Mouse (Mus musculus): ENCODE measurements at regions not wholly inside any gene's neighbourhood (a gene's known extent, or its start where the extent isn't known, plus 50 kb on each side); places are given as distances from the start of the nearest gene placed in this dataset.

DNA sequence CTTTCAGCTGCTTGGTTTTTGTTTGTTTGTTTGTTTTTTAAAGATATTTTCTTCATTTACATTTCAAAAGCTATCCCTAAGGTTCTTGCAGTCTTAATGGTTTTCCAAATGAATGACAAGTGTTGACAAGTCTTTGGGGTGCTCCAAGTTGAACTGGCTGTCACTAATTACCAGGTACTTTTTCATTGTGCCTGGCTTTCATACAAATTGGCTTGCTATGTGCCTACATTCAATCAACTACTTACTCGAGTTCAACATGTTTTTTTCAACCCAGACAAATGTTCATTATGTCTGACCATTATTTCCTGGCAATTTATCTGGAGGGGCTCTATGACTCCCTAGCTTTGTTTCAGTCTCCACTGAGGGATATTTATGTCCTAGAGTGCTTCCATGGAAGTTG, 614.0 kb upstream of the Lrrn3 start:
- DNase-seq (ENCODE audit: extremely low read depth, low read depth, low spot score), result no peak
- Histone ChIP-seq H3K27ac (replicated peaks; ENCODE audit: insufficient read depth, low read depth, low read length) (no peak overlapping the region), H3K4me1 (ENCODE audit: control insufficient read depth, insufficient read depth, low read length) (no peaks in the 10 kb centered on the region), H3K9ac (ENCODE audit: low read depth, low read length) (no peak overlapping the region), H3K27me3 (ENCODE audit: control insufficient read depth, insufficient read depth, low read length) (no peaks in the 10 kb centered on the region), H3K79me2 (ENCODE audit: control insufficient read depth, insufficient read depth, low read length) (no peaks in the 10 kb centered on the region), H3K4me3 (ENCODE audit: insufficient read depth, low read depth, low read length) (no peak overlapping the region), H3K36me3 (ENCODE audit: control insufficient read depth, insufficient read depth, low read length) (no peaks in the 10 kb centered on the region)
- no peak for TF ChIP-seq CTCF (IDR thresholded peaks at IDR 0.05; ENCODE audit: low read depth, low read length)
- TF ChIP-seq POLR2A (IDR thresholded peaks at IDR 0.05; ENCODE audit: extremely low read depth, insufficient read depth, low read length), result no peak
- 49% methylated on average over 1 of the region's 1 CpGs for WGBS

DNA sequence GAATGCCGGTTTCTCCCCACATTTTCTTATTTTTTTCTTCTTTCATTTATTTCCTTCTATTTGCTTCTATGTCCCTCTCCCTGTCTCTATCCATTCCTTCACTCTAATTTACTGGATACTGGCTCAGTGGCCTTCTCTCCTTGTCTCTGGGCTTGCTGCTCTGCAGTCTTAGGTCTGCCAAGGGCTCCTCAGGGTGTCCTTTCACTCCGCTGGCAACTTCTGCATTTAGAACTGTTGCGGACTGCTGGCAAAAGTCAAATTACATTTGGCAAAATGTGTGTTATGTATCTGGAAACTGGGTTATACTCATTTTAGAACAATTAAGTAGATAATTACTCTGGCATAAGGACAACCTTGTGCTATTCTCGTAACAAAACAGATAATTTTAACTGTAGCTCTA, 584.2 kb upstream of the Lrrn3 start:
- Histone ChIP-seq H3K27me3 (ENCODE audit: control insufficient read depth, insufficient read depth, low read length) (no peaks in the 10 kb centered on the region), H3K4me3 (ENCODE audit: insufficient read depth, low read depth, low read length) (no peak overlapping the region), H3K79me2 (ENCODE audit: control insufficient read depth, insufficient read depth, low read length) (no peaks in the 10 kb centered on the region), H3K4me1 (ENCODE audit: control insufficient read depth, insufficient read depth, low read length) (no peaks in the 10 kb centered on the region), H3K27ac (replicated peaks; ENCODE audit: insufficient read depth, low read depth, low read length) (no peak overlapping the region), H3K36me3 (ENCODE audit: control insufficient read depth, insufficient read depth, low read length) (no peaks in the 10 kb centered on the region), H3K9ac (ENCODE audit: low read depth, low read length) (no peak overlapping the region)
- TF ChIP-seq POLR2A (IDR thresholded peaks at IDR 0.05; ENCODE audit: extremely low read depth, insufficient read depth, low read length) (no peak), CTCF (IDR thresholded peaks at IDR 0.05; ENCODE audit: low read depth, low read length) (no peak)
- 90% methylated on average over 4 of the region's 4 CpGs for WGBS
- DNase-seq (ENCODE audit: extremely low read depth, low read depth, low spot score), result no peak

DNA sequence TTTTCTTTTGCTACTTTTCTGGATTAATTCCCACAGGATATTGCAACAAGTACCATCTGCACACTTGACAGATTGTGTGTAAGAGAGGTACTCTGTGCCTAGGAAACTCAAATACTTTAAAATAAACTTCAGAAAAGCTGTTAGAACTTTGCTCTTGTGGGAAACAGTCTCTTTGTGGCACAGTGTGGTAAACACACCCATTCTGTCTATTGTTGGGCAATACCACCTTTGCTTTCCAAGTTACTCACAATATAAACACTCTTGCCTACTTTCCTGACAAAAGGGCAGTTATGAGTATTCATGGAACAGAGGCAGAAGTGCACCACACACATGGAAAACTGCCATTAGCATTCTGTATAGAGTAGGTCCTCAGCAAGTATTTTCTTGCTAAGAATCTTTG, 577.5 kb upstream of the Lrrn3 start:
- TF ChIP-seq CTCF (IDR thresholded peaks at IDR 0.05; ENCODE audit: low read depth, low read length) (no peak), POLR2A (IDR thresholded peaks at IDR 0.05; ENCODE audit: extremely low read depth, insufficient read depth, low read length) (no peak)
- peak; percentile 59 for DNase-seq (ENCODE audit: extremely low read depth, low read depth, low spot score)

DNA sequence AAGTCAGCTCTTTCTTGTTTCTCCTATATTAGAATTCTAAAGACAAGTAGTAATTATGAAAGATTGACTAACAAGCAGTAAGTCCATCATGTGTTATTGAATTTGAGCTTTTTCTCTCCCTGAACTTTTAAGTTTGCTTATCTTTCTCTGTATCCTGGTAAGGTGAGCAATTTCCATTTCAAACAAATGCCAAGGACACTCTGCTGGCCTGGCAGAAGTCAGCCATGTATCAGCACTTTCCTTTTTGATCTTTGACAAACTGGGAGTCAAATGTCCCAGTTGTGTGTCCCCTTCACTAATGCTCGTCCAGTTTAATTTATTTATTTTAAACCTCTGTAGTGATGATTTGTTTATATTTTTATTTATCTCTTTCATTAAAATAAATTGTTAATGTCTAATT, 562.8 kb upstream of the Lrrn3 start:
- DNase-seq (ENCODE audit: extremely low read depth, low read depth, low spot score), result no peak
- Histone ChIP-seq H3K4me1 (ENCODE audit: control insufficient read depth, insufficient read depth, low read length) (no peaks in the 10 kb centered on the region), H3K9ac (ENCODE audit: low read depth, low read length) (no peak overlapping the region), H3K79me2 (ENCODE audit: control insufficient read depth, insufficient read depth, low read length) (no peaks in the 10 kb centered on the region), H3K36me3 (ENCODE audit: control insufficient read depth, insufficient read depth, low read length) (no peaks in the 10 kb centered on the region), H3K27ac (replicated peaks; ENCODE audit: insufficient read depth, low read depth, low read length) (no peak overlapping the region), H3K27me3 (ENCODE audit: control insufficient read depth, insufficient read depth, low read length) (no peaks in the 10 kb centered on the region), H3K4me3 (ENCODE audit: insufficient read depth, low read depth, low read length) (no peak overlapping the region)
- no peak for TF ChIP-seq POLR2A (IDR thresholded peaks at IDR 0.05; ENCODE audit: extremely low read depth, insufficient read depth, low read length)
- 22% methylated on average over 1 of the region's 1 CpGs for WGBS

More for the DNA sequence above, 577.5 kb upstream of the Lrrn3 start:
- no peak overlapping the region for H3K9ac ChIP-seq (ENCODE audit: low read depth, low read length)
- no peaks in the 10 kb centered on the region for H3K27me3 ChIP-seq (ENCODE audit: control insufficient read depth, insufficient read depth, low read length)
- no peak overlapping the region for H3K27ac ChIP-seq (replicated peaks; ENCODE audit: insufficient read depth, low read depth, low read length)
- no peak overlapping the region for H3K4me3 ChIP-seq (ENCODE audit: insufficient read depth, low read depth, low read length)
- no peaks in the 10 kb centered on the region for H3K79me2 ChIP-seq (ENCODE audit: control insufficient read depth, insufficient read depth, low read length)
- H3K4me1 ChIP-seq (ENCODE audit: control insufficient read depth, insufficient read depth, low read length), result no peaks in the 10 kb centered on the region
- no peaks in the 10 kb centered on the region for H3K36me3 ChIP-seq (ENCODE audit: control insufficient read depth, insufficient read depth, low read length)

DNA sequence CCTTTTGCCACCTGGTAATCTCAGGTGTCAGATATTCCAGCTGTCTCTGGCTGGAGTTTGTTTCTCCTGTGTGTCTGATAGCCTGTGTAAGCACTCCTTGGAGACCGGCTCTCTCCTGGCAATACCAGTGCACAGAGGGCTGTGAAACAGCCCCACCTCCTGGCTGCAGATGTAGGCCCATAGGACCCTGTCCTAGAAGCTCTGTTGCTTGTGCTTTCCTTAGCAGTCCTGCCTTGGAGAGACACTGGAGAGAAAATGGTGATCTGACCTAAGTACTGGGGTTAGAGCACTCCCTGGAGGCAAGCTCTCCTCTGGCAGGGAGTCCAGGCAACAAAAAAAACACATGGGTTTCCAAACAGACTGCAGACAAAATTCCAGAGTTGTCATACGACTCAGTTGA, 541.6 kb upstream of the Lrrn3 start:
- TF ChIP-seq POLR2A (IDR thresholded peaks at IDR 0.05; ENCODE audit: extremely low read depth, insufficient read depth, low read length), result no peak
- no peak for TF ChIP-seq CTCF (IDR thresholded peaks at IDR 0.05; ENCODE audit: low read depth, low read length)
- Histone ChIP-seq H3K9ac (ENCODE audit: low read depth, low read length) (no peak overlapping the region), H3K79me2 (ENCODE audit: control insufficient read depth, insufficient read depth, low read length) (no peaks in the 10 kb centered on the region), H3K4me3 (ENCODE audit: insufficient read depth, low read depth, low read length) (no peak overlapping the region), H3K27me3 (ENCODE audit: control insufficient read depth, insufficient read depth, low read length) (no peaks in the 10 kb centered on the region), H3K36me3 (ENCODE audit: control insufficient read depth, insufficient read depth, low read length) (no peaks in the 10 kb centered on the region), H3K27ac (replicated peaks; ENCODE audit: insufficient read depth, low read depth, low read length) (no peak overlapping the region), H3K4me1 (ENCODE audit: control insufficient read depth, insufficient read depth, low read length) (no peaks in the 10 kb centered on the region)
- no peak for DNase-seq (ENCODE audit: extremely low read depth, low read depth, low spot score)
- 49% methylated on average over 2 of the region's 2 CpGs for WGBS

DNA sequence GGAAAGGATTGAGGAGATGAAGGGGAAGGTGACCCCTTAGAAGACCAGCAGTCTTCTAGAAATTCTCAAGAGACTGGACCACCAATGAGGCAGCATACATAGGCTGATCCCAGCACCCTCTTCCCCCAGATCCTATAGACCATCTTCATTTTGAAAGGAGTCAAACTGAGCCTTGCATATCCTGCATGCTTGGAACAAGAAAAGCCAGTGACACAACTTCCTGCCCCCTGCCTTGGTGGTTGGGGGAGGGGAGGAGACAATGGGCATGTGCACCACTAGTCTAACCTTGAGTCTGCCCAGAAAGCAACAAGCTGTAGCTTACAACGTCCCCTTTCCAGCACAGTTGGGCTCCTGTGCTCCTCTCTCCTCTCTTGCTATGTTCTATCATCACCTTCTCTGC, 531.3 kb upstream of the Lrrn3 start:
- no peaks in the 10 kb centered on the region for H3K79me2 ChIP-seq (ENCODE audit: control insufficient read depth, insufficient read depth, low read length)
- no peaks in the 10 kb centered on the region for H3K36me3 ChIP-seq (ENCODE audit: control insufficient read depth, insufficient read depth, low read length)
- no peak for DNase-seq (ENCODE audit: extremely low read depth, low read depth, low spot score)
- 41% methylated on average over 1 of the region's 1 CpGs for WGBS
- H3K4me3 ChIP-seq (ENCODE audit: insufficient read depth, low read depth, low read length), result no peak overlapping the region
- H3K27me3 ChIP-seq (ENCODE audit: control insufficient read depth, insufficient read depth, low read length), result no peaks in the 10 kb centered on the region
- H3K27ac ChIP-seq (replicated peaks; ENCODE audit: insufficient read depth, low read depth, low read length), result no peak overlapping the region
- no peaks in the 10 kb centered on the region for H3K4me1 ChIP-seq (ENCODE audit: control insufficient read depth, insufficient read depth, low read length)
- TF ChIP-seq CTCF (IDR thresholded peaks at IDR 0.05; ENCODE audit: low read depth, low read length) (no peak), POLR2A (IDR thresholded peaks at IDR 0.05; ENCODE audit: extremely low read depth, insufficient read depth, low read length) (no peak)
- no peak overlapping the region for H3K9ac ChIP-seq (ENCODE audit: low read depth, low read length)
